Mouse (Mus musculus): ENCODE data around the gene Cadm1. TPM values are rescaled to one million over a fixed set of nuclear protein-coding genes. Genes with fewer than 3 reads are reported as not detected.
A peak's percentile ranks its signal among the peaks of the same experiment; 100 is the strongest.

The Cadm1 gene
- total RNA-seq, 2 experiments from 2014 or later: 4.2 to 8.0 TPM

DNA sequence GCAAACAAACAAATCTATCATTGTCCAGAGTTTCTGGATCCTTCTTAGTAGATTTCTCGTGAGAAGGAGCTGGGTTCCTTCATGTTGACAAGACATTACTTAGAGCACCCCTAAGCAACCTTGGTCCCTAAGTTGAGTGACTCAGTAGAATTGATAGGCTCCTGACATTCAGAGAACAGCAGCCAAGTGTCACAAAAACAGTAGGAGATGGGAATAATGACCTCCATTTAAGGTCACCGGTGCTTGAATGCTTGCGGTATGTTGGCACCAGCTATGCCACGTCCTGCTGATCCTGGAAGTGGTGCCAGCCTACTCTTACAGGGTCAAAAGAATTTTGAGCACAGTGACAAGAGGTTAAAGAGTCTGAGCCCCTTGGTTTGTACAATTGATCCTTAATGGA, 139.2 kb downstream of the Cadm1 start:
- no peak for DNase-seq (ENCODE audit: low spot score)

GRCm38 (mm10) chr9:47671617-47672016, 141.6 kb downstream of the Cadm1 start:
- no peak for DNase-seq (ENCODE audit: low spot score)

DNA sequence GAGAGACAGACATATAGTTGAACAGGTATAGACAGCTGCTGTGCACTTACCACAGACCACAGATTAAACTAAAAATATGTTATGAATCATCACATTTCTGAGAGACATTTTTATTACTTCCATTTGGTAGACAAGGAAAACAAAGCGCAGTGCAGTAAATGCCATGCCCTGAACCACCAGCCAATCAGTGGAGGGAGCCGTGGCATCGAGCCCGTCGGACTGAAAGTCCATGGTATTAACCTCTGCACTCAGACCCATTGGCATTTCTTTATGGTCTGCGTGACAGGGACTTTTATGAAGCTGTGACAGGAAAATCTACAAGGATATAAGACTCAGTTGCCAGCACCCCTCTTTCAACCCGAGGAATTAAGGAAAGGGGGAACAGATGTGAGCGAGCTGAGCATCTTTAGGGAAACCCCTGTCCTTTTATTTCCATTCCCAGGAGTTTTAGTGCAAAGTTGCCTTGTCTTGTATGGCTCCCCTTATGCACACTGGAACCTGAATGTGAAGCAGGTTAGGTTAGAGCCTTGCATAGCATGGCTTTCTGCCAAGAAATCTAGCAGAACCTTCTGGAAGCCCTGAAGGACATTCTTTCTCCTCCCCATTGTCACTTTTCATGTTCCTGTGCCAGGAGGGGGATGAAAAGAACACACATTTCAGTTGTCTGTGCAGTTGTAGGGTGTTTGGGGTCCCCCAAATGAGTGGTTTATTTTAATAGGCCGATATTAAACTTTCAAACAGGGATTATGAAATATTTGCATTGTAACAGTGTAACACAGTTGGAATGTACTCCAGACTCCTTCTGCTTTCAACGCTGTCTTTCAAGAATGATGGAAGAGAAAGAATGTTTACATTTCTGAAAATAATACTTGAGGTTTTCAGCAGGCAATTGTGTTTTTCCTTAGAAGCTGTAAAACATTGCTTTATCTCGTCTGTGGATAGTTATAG, 145.1 kb downstream of the Cadm1 start:
- DNase-seq (ENCODE audit: low spot score): no peak

DNA sequence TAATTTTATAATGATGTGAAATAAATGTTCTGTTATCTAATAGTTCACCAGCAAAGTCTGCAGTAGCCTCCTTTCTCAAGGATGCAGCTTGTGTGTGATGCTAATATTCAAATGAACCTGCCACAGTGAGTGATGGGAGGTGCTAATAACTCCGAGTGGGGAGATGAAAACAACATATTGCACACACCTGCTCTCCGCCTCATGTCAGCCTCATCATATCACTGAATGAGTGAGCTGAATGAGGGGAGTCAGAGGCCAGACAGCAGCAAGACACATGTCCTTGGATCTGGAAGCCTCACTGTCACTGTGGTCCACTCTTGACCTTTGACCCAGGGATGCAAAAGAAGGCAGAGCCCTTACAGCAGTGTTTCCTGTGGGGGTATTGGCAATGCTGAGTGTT, 156.9 kb downstream of the Cadm1 start:
- DNase-seq (ENCODE audit: low spot score): no peak

DNA sequence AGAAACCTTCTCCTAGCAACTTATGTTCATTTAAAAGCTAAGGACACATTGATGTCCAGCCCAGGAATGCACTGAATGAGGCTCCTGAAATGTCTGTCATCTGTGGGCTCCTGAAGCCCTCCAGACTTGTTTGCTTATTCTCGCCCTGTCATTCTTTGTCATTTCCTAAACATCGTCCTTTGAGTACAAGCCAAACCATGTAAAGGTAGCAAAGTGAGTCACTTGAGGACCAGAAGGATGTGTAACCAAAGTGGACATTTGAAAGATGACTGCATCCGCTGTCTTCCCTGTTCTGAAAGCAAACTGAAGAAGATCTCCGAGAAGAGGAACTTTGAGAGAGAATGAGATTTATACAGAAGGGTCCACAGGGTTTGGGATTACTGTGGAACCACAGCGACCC, 157.6 kb downstream of the Cadm1 start:
- no peak for DNase-seq (ENCODE audit: low spot score)

GRCm38 (mm10) chr9:47688297-47688696, 158.3 kb downstream of the Cadm1 start:
- DNase-seq (ENCODE audit: low spot score): no peak

DNA sequence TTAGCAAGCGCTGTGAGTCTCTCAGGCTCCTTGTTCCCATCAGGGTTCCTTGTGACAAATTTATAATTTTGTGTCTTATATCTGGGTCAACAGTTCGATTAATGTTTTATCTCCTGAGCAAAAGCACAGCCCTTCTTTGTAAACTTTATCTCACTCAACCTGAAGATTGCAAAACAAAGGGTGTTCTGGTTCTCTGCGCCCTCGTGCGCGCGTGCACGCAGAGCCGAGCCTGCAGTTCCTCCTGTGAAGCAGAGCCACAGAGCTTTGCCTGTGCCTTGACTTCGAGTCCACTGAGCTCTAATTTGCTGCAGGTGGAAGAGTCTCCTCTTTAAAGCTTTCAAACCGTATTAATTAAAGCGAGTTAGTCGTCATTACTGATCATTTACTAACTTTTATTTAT, 162.9 kb downstream of the Cadm1 start:
- DNase-seq (ENCODE audit: low spot score): no peak

DNA sequence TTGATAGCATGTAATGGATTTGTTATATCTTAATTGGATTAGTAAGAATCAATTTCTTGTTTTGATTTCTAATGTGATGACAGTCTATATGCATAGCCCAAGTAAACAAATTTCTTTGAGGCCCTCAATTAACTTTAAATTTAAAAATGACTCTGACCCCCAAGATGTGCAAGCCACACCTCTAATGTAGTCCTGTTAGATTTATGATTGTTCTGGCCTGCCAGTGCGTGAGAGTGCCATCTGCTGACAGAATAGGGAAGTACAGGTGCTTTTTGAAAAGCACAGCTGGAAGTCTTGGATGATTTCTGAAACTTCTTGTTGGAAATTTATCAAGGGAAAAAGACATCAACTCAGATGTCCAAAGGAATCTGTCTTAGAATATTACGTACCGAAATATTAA, 169.1 kb downstream of the Cadm1 start:
- peak; percentile 65 for DNase-seq (ENCODE audit: low spot score)

DNA sequence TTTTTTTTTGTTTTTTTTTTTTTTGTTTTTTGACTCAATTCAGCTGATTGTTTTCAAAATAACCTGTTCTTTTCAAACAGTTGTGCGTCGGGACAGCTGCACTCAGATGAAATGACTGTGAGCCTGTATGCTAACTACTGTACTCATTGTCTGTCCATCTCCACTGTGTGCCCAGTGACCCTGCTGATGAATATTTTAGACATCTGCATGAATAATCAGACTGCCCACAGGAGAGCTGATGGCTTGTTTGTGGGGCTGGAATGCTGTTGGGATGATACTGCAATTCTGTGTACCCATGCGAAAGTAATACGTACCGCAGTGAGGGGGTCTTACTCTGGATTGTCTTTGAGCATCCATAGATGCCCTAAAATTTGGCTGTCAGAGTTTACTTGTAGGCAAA, 170.0 kb downstream of the Cadm1 start:
- no peak for DNase-seq (ENCODE audit: low spot score)

GRCm38 (mm10) chr9:47703026-47703876, 173.3 kb downstream of the Cadm1 start:
- no peak for DNase-seq (ENCODE audit: low spot score)

- no peak for DNase-seq (ENCODE audit: low spot score)
Measured at GRCm38 (mm10) chr9:47706341-47706740, 176.4 kb downstream of the Cadm1 start.

DNA sequence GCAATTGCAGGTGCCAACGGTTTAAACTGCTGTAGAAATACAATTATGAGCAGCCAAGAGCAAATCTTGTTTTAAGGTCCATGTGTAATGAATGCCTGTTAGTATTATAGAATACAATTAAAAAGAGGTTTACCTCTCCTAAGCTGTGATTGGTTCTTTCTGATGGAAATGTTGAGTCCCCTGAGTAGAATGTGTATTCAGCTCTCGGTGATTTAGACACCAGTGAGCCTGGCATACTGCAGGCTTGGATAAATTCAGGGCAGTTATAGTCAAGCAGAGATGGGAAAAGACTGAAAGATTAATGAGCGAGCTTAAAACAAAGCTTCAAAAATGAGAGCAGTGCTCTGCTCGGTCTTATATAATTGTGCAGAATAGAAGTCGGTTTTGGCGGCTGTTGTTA, 177.4 kb downstream of the Cadm1 start:
- DNase-seq (ENCODE audit: low spot score): no peak

DNA sequence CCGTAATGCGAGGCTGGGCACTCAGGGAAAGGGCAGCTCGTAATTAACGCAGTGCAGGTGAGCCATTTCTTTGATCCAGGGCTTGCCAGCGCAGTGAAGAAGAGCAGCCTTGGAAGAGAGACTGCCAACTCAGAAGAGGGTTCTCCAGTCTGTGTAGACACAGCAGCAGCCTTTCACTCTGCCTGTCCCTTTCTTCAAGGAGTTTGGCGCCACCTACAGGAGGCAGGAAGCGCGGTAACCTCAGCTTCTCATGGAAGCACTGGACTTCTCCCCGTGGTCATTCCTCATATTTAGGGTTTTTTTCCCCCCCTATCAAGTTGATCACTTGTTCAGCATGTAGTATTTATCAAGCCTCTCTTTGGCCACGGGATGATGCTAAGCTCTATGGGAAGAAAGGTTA, 178.3 kb downstream of the Cadm1 start:
- peak; percentile 81 for DNase-seq (ENCODE audit: low spot score)

GRCm38 (mm10) chr9:47710946-47711345, 181.0 kb downstream of the Cadm1 start:
- no peak for DNase-seq (ENCODE audit: low spot score)

- DNase-seq (ENCODE audit: low spot score): no peak
Measured at GRCm38 (mm10) chr9:47714541-47714940, 184.6 kb downstream of the Cadm1 start.

DNA sequence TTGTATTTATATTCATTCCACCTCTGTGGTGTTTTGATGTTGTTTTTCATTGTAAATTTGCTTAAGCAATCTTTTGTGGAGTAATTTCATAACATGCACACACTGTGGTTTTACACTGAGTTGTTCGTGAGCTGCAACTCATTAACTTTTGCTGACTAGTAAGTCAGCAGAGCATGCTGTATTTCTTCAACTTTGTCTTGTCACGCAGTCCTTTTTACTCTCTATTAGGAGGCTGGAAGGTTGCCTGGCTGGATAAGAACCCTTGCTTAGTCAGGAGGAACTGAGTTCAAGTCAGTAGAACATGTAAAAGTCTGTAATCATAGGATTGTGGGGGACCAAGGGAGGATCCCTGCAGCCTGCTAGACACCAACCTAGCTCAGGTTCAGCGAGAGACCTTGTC, 185.4 kb downstream of the Cadm1 start:
- DNase-seq (ENCODE audit: low spot score): no peak

- no peak for DNase-seq (ENCODE audit: low spot score)
Measured at GRCm38 (mm10) chr9:47716883-47717282, 186.9 kb downstream of the Cadm1 start.

- no peak for DNase-seq (ENCODE audit: low spot score)
Measured at GRCm38 (mm10) chr9:47727611-47728010, 197.6 kb downstream of the Cadm1 start.

- no peak for DNase-seq (ENCODE audit: low spot score)
Measured at GRCm38 (mm10) chr9:47728852-47729251, 198.9 kb downstream of the Cadm1 start.

DNA sequence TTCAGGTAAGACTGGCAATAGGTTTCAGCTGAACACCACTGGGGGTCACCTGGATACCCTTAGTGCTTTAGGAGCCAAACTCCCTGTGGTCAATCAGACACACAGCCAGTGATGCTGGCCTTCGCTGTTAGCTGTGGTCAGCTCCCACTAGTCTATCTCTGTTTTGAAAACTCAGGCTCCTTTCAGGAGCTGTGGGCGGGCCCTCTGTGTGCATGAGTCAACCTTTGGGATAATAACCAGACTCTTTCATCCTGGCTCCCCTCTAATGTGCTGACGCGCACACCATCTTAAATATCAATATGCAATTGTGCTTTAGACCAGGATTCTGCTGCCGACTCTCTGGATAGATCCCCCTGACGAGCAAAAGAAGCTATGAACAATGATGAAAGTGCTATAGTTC, 200.3 kb downstream of the Cadm1 start:
- DNase-seq (ENCODE audit: low spot score): no peak

DNA sequence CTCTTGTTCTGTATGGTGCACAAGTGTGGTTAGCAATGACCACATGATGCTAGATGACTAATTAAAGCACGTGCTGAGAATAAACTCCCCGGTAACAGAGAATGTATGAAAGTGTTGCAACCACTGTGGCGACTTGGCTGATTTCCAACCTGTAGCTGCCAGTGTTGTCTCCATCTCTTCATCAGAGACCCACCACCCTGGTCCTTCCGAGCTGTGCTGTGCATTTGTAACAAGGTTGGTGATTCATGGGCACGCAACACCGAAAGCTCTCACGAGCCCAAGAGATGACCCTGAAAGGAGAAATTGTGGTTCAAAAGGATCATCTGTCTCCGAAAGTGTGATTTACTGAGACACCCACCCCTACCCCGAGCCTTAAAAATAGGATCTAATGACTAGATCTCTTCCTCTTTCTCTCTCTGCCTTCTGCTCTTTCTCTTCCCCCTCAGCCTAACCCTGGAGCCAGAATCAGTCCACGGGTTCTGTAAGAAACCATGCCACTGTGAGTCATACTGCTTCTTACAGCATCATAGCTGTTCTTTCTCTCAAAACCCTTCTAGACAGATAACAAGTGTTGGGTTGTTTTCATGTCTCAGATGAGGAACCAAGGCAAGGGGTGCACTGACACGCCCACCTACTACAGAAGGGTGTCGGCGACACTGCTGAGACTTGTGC, 203.9 kb downstream of the Cadm1 start:
- DNase-seq (ENCODE audit: low spot score): peak; percentile 19

- DNase-seq (ENCODE audit: low spot score): no peak
Measured at GRCm38 (mm10) chr9:47734905-47735304, 204.9 kb downstream of the Cadm1 start.

Measured in gastrocnemius, adult 18-20 months (tissue).